Mouse (Mus musculus) heart, postnatal 25 days (tissue): ENCODE measurements around the gene Guk1. TPM values are rescaled to one million over a fixed set of nuclear protein-coding genes. Genes with fewer than 3 reads are reported as not detected.
"Not testable (repeated sequence)": the region's sequence is repeated elsewhere in the genome, so short reads cannot be mapped to it uniquely, and the experiment has no call there.

ENCODE experiments used
- DNase-seq: peaks from one replicate; pipeline ENCODE4 v3.0.0; 2022; ENCODE audit warnings: low spot score
- intact Hi-C: fragments of 180-260 bp; cut with DNase I; formaldehyde crosslinking; loops from one replicate; pipeline ENCODE4 v1.15.1; 2025
- total RNA-seq, 2 experiments: library from RNA; stranded (reverse); gene quantifications; 2 replicates each; pipeline ENCODE4 v1.2.3; 2021

Gene Guk1
- total RNA-seq, 2 experiments from 2014 or later, result 85.4 to 92.6 TPM

DNA sequence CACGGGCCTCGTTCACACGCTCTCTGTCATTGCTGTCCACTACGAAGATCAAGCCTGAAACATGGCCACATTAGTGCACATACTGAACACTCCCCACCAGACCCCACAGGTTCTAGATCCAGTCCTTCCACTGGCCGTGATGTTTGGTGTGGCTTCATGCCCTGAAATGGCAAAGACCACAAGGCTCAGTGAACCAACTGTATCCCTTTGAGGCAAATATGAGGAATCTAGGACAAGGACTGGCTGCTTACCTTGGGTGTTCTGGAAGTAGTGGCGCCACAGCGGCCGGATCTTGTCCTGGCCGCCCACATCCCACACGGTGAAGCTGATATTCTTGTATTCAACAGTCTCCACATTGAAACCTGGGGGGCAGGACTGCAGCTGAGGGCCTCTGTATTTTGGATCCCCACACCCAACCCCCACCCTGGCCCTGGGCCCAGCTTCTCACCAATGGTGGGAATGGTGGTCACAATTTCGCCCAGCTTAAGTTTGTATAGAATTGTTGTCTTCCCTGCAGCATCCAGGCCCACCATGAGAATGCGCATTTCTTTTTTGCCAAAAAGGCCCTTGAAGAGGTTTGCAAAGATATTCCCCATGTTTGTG, 21.0 kb upstream of the Guk1 start:
- intact Hi-C loops, result no loop called here

DNA sequence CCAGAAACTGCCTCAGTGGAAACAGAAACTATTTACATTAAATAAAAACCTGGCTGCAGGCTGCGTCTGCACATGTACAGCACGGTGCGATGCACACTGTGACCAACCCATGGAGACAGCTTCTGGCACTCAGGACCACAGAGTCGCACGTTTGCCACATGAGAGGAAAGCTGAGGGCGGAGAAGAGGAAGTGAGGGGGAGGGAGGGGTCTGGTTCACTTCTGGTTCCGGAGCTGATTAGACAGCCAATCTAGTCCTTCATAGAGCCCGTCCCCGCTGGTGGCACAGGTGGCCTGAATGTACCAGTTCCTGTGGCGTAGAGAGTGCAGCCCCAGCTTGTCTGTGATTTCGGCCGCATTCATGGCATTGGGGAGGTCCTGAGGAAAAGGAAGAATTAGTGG, 20.3 kb upstream of the Guk1 start:
- intact Hi-C loops, DNase-seq: not testable (repeated sequence)

More for the DNA sequence above, 21.0 kb upstream of the Guk1 start:
- DNase-seq, result no peak

DNA sequence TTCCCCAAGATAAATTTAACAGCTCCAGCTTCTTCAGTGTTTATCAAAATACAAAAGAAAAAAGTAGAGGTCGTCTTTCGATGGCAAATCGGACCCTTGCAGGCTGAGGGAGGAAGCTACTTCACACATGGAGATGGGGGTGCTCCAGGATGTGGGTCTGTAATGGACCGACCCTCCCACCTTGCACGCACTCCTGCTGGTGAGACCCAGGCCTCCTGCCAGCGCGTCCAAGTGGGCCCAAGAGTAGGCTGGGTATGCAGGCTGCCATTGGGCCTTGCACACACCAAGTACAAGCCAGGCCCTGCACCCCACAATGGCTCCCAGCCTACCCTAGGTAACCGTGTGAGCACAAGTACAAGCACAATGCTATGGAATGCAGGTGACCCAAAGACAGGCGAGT, 19.5 kb upstream of the Guk1 start:
- intact Hi-C loops, DNase-seq: not testable (repeated sequence)

DNA sequence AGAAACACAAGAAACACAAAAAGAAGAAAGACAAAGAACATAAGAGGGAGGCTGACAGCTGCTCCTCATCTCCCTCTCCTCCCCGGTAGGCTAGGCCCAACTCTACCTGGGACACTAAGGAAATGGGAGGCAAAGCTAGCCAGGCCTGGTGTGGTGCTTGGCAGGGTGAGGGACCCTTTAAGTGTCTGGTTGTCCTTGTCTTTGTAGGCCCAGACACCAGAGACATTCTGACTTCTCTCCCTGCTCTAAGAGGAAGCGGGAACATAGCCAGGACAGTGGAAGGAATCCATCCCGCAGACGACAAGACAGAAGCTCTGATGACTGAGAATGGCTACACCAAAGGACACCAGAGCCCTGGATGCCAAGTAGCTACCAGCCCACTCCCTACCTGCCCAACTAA, 18.0 kb upstream of the Guk1 start:
- DNase-seq, result no peak
- intact Hi-C loops, result no loop called here

DNA sequence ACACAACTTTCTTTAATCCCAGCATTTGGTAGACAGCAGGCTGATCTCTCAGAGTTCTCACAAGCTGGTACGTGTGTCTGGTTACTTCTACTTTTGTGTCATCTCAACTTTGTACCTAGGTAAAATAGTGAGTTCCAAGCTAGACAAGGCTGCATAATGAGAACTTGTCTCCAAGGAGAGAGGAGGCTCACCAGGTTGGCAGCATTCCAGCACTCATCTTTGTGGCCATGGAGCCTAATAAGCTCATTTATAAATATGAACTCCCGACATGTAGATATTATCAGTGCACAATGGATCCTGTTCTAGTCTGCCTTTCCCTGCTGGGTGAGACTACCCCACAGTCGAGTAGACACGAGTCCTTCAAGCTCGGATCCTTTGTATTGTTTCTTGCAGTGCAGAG, 17.6 kb upstream of the Guk1 start:
- intact Hi-C loops, result no loop called here
- DNase-seq, result no peak

DNA sequence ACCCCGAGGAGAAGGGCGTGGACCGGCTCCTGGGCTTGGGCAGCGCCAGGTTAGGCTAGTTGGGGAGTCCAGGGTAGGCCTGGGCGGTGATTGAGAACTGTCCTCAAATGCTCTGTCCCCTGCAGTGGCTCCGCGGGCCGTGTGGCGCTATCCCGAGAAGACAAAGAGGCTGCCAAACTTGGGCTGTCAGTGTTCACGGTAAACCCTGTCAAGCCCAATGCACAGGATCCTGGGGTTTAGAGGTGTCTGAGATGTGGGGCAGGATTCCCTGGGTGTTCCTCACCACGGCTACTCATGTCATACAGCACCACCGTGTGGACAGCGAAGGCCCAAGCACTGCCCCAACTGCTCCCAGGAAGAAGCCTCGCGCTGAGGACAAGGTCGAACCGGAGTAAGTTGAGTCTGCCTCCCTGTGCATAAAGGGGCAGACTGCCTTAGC, 17.0 kb upstream of the Guk1 start:
- intact Hi-C loops, result no loop called here
- DNase-seq, result no peak

DNA sequence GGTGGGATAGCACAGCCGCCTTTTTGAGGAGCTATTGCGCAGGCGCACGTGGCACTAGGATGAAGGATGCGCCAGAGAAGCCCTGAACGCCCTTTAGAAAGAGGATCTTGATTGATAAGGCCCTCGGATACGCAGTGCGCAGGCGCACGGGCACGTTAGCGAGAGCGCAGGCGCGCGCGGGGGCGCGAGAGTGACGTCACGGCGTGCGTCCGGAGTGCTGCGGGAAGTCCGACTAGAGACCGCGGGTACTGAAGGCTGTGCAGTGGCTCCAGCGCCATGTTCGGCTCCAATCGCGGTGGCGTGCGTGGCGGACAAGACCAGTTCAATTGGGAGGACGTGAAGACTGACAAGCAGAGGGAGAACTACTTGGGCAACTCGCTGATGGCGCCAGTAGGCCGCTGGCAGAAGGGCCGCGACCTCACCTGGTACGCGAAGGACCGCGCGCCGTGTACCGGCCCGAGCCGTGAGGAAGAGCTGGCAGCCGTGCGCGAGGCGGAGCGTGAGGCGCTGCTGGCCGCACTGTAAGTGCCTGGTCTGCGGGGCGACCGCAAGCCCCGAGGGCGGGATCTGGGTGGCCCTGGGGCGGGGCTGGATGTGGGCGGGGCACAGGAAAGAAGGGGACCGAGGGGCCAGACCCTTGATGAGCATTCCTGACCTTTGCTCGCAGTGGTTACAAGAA, 16.3 kb upstream of the Guk1 start, which contains the start of gene 2310033P09Rik:
Gene 2310033P09Rik (plus strand): TSS at position 169 of the 679 bp plus-strand sequence.
- DNase-seq, result peak; percentile 91
- intact Hi-C loops, result no loop called here

DNA sequence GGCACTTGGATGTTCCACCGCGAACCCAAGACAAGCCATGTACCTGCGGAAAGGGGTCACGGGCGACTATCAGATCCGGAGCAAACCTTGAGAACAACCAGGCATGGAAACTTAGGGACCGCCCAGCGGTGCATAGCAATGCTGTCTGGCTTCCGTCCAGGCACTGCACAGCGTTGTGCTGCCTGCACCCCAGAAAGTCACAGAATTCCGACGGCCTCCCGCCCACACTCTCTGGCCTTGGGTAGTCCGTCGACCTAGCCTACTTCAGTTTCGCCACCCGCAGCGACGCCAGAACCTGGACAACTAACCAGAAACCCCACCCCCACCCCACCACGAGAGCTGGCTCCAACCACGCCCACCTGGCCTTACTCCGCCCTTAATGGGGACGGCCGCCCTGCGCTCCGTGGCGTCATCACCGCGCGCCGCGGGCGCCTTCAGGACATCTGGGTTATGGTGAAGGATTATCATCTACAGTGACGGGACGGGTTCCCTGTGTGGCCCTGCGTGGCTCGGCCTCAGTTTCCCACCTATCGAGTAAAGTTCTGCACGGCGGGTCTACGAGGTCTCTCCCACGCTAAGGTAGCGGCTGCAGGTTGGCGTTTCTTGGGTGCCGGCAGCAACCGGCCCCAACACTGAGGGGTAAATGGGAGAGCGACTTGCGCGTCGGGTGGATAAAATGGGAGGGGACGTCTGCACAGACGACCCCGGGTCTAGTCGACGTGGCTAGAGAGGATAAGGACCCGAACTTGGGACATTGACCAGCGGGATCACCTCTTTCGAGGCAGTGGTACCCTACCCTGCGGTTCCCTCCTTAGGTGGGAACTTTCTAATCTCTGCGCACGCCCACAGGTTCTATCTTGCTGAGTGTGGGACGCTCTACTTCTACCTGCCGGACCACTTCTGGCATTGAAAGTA, 10.3 kb upstream of the Guk1 start, which contains the start of gene Mrpl55:
Gene Mrpl55 (plus strand): TSS at position 406 of the 915 bp plus-strand sequence.
- intact Hi-C loops, result loop anchor here (5.0 kb wide), 1 partner anchor 40 kb away; the partner anchor contains the start of gene Iba57
- peak; percentile 83 for DNase-seq

DNA sequence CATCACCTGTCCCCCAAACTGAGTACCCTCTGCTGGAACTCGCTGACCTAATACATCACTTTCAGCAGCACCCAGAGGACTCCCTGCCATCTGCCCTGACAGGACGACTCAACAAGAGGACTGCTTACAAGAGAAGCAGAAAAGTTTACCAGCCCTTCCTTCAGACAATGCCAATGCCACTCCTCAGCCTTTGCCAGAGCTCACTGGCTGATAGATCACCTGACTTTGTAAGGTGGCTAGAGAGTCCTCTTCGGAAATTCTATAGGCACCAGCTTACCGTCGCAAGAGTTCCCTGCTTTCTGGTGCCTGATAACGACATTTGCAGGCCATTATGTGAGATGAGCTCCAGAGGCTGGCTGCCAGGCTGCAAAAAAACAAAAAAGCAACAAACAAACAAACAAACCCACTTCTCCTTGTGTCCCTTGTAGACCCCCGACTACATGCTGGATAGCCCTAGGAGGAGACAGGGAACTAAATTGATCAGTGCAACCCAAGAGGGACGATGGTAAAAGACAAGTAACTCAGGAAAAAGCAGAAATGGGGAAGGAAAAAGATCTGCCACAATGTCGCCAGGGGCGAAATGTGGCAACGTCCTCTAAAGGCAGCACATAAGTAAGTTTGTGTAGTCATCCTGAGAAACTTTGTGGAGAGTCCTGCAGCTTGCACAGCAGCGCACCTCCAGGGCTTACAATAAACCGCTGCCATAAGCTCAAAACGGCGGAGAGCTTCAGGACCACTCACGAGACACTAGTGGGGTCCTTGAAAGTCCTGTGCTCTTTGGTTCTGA, 9.4 kb upstream of the Guk1 start:
- DNase-seq, result no peak
- intact Hi-C loops, result loop anchor here (5.0 kb wide), 1 partner anchor 39 kb away; the partner anchor contains the start of gene Iba57

DNA sequence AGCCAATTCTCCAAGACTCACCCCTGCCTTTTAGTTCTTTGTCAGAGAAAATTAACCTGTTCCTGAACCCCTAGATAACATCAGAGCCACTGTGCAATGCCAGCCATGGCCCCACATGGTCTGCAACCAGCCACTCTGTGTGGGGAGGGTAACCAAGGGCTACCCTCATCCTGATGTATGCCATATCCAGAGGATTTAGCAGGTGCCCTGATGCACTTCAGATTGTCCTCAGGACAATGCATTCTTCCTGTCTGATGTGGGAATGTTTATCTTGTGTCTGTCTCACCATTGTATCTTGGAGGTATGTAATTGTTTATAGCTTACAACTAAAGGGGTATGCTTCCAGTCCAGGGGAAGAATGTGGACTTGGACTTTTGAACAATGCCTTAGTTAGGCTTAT, 4.2 kb upstream of the Guk1 start:
- no peak for DNase-seq
- intact Hi-C loops, result no loop called here

DNA sequence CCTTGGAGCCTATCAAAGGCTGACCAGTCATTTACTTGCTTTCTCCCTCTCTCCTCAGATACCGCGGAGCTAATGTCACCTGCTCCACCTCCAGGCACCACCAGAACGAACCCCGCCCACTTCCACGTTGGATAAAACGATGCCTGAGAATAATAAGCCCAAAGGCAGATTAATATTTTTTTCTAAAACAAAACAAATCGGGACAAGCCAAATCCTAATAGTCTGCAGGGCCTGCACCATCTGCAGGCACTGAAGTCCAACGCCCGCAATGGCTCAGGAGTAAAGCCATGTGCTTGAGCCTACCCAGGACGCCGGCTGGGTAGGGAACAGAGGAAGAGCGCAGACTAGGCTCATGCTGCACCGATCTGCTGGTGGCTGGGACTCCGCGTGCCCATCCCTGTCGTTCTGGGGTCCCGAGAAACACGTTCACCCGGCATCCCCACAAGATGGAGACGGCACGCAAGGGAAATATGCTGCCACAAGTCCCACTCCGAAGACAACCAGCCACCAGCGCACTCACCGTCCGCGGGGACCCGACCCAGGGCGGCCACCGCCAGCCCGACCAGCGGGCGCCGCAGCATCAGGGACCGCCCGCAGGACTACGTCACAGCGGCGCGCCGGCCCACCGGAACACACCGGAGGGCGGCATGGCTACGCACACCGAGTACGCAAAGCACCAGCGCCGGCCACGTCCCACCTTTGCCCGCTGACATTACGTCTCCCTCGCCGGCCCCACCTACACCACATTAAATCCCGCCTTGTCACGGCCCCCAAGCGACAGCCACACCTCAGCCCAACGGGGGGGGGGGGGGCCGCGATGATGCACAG, 567 bp downstream of the Guk1 start:
- intact Hi-C loops, result no loop called here
- peak; percentile 82 for DNase-seq

DNA sequence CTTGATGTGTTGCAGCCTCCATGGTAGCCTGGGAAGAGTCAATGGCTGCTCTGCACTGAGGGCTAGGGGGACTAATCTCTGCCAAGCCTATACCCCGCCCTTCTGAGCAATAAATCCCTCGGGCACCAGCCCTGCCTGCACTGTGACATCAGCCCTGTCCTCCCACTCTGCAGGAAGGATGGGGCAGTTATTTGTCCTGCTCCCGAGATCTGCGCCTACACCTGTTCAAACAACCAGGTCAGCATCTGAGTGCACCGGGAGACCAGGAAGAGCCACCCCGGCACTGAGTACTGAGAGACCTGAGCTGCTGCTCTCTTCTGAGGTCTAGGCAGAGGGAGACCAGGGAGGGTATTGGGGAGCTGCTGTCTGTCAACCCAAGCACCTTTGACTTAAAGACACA, 4.3 kb downstream of the Guk1 start:
- DNase-seq, result no peak
- intact Hi-C loops, result no loop called here

DNA sequence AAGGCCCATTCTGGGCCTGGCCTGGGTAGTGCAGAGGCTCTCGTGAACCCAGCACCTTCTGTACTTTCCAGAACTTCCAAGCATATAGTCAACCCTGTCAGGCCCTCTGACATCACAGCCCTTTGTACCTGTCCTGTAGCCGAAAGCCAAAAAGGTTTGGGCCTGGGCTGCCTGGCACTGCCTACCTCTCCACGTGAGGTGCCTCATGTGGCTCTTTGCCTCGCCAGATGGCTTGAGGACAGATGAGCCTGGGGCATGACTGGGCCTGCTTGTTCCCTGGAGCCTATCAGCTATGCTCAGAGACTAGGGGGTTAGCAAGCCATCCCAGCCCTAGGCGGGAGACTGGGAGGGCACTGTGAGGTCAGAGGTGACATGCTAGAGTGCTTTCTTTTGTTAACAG, 6.5 kb downstream of the Guk1 start:
- intact Hi-C loops, result loop anchor here (2.0 kb wide), 1 partner anchor 25 kb away; no protein-coding TSS in a partner anchor
- DNase-seq, result no peak

DNA sequence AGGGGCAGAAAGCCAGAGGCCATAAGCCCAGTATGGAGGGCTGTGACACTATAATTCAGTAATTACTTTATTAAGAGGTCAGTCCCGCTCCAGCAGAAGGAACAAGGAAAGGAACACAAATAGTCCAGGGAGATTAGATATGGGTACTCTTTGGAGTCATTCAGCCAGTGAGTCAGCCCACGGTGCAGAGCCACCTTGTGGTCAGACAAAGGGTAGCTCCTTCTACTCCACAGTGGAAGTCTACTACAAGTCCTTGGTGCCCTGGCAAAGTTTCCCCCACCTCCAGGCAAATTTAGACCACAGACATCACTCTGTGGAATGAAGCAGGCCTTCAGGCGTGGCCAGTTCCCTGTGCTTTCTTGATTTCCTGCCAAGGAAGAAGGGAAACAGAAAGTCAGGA, 8.2 kb downstream of the Guk1 start:
- peak; percentile 46 for DNase-seq
- intact Hi-C loops, result loop anchor here (2.0 to 5.0 kb wide), 2 partner anchors 23 to 82 kb away; no protein-coding TSS in a partner anchor

DNA sequence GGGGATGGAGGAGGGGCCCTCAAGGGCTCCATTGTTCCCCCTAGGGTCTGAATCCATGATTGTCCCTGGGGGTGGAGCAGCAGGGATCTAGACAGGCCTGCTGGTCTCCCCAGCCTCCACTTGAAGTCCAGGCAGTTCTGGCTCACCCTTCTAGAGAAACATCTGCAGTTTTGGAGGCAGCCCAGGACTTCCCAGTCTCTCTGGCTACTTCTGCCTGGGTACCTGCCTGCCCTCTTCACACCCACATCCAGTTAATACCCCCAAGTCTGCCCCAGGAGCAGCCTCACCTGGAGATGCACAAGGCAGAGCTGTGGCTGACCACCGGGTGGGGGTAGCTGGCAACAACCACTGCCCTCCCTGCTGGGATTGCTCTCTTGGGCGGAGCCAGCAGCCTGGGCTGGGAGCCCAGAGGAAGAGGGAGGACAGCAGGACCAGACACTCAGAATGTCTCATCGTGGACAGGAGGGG, 9.1 kb downstream of the Guk1 start, which contains the start of gene Gjc2:
Gene Gjc2 (minus strand): TSS at position 350 of the 468 bp plus-strand sequence.
- intact Hi-C loops, result loop anchor here (5.0 kb wide), 1 partner anchor 81 kb away; no protein-coding TSS in a partner anchor

DNA sequence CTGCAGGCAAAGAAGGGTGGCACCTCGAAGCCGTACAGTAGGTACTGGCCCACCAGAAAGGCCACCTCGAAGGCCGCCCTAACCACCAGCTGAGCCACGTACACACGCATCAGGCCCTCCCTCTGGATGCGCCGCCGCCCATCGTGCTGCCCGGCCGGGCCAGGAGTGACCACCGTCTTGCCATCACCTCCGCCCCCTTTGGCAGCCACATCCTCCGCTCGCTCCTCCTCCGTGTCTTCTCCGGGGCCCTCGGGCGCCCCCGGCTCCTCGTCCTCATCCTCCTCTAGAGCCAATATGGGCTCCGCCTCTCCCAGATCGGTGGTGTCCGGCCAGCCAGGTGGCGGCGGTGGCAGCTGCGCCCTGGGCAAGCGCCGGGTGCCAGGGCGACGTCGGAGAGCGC, 15.1 kb downstream of the Guk1 start:
- DNase-seq, result no peak
- intact Hi-C loops, result no loop called here

More for the DNA sequence above, 9.1 kb downstream of the Guk1 start, which contains the start of gene Gjc2:
- DNase-seq, result peak; percentile 65

DNA sequence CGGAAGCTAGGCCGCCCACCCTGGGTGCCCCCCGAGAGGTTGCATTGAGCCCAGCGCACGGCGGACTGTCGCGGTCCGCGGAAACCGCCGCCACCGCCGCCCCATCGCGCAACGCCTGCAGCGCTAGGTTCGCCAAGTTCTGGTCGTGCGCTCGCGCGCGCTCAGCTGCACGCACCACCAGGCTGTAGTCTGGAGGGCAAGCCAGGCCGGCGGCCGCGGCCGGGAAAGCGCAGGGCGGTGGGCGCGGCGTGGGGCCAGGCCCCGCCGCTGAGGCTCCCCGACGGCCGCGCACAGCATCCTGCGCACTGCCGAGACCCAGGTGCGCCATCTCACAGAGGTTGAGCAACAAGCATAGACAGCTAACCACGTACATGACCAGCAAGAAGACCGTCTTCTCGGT, 15.5 kb downstream of the Guk1 start:
- intact Hi-C loops, result no loop called here
- no peak for DNase-seq

DNA sequence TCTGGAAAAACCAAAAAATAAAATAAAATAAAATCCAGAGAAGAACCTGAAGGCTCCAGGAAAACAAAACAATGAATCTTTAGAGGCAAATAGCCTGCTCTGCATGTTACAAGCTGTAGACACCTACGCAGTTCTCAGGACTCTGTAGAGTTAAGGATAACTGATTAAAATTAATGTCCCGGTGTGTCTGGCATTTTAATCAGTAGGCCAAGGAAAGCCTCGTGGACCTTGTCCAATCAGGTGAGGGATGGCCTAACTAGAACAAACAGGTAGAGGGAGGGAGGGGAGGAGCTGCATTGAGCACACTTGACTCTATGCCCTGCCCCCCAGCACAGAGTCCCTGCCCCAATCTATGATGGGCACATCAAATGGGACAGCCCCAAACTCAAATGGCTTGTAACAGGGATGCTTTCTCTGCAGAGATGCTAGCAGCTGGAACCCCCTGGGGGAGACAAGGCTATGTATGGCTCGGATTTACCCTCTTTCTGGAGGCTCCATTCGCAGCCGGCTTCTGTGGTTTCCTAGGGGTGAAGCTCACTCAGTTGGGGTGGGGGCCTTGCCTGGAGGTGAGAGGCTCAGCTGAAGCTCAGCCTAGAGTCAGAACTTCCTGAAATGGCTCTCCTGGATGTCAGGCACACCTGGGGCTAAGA, 17.7 kb downstream of the Guk1 start:
- DNase-seq, result no peak
- intact Hi-C loops, result no loop called here
